Mouse (Mus musculus) right cerebral cortex, postnatal 10 days (tissue): ENCODE results near the gene Klhl29.

ENCODE experiments used
- DNase-seq, 2 experiments: peaks; one replicate each; pipeline ENCODE4 v3.0.0; 2021; ENCODE audit warnings: low spot score in 2 of 2

Gene Klhl29

DNA sequence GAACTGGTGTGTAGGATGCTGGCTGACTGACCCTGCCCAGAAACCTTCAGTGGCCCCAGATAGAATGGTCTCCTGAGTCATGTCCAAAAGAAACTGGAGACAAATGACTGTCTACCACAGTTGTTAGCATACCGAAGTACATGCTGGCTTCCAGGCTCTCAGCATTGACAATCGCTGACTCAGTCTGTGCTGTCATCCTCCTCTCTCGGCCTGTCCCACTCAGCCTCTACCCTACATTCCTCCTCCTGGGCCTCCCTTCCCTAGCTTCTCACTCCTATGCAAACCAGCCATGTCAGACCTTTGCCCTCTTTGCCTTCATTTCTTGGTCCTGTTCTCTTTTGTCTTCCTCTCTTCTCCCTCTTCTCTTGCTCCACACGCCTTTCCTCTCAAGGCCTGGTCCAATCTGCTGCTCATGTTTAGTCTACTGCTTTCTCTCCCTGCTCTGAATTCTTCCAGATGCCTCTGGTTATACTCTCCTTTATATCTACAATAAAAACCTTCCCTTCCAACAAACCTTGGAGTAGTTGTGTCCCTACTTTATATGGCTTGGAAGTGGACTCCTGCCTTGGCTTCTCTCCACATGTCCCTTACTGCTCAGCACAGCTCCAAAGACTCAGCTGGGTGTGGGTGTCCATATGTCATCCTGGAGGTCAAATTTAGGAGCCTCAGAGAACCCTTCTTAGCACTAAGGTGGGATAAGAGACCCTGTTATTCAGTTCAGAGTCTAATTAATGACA is 121.1 kb downstream of the Klhl29 start:
- no peak for DNase-seq

DNA sequence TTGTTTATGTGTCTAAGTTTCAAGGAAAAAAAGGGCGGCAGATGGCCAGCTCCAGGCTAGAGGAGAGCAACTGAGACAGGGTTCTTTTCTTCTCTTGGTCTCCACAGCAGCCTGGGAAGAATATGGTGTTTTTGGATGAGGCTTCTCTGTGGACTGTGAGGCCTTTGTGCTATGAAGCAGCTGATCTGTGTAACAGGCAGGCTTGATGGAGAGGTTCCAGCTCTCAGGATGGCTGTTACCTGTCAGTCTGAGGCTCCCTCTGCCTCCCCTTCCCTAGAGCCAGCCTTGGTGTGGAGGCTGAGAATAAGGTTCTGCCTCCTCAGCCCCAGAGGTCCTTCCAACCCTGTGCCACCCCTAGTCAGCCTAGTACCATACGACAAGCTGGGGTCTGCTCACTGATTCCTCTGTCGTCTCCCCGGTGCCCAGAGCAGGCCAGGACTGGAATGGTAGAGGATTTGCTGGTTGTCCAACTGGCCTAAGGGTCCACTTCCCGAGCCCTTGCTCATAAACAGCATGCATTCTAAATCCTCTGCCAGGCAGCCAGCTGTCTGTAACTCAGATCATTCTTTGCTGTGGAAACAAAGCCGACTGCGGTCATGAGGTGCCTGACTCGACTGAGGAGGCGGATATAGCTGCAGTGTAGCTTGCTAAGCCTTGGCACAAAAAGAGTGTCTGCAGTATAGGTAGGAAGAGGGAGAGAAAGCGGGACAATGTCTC is 122.0 kb downstream of the Klhl29 start:
- DNase-seq = peak in 1 of 2 experiments; percentile 39

DNA sequence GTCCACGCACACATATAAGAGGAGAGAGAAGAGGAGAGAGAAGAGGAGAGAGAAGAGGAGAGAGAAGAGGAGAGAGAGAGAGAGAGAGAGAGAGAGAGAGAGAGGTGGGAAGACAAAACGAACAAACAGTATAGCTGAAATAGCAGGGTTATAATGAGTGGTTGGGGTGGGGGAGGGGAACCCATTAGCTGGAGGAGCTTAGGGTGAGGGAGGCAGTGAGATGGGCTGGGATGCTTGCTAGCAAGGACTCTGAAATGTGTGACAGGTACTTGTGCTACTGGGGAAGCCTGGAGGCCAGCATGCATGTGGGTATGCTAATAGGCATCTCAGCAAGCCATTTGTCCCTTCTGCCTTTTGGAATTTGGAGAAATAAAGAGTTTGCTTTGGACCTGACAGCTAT is 122.9 kb downstream of the Klhl29 start:
- DNase-seq = no peak

DNA sequence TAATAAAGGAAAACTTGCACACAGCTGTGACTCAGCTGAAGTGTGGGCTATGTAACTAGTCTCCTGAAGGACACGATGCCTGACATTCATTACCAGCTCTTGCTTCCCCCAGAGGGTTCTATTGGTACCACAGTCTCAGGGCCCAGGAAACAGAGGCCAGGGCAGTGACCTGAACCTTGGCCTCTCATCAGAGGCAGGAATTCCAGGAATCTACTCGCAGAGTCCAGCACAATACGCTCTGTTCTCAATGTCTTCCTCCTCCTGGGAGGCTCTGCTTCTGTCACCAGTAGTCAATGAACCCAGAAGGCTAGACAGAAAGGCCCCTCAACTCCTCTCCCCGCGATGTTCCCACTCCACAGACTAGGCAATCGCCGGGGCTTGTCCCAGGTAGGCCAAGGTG is 125.4 kb downstream of the Klhl29 start:
- no peak for DNase-seq

DNA sequence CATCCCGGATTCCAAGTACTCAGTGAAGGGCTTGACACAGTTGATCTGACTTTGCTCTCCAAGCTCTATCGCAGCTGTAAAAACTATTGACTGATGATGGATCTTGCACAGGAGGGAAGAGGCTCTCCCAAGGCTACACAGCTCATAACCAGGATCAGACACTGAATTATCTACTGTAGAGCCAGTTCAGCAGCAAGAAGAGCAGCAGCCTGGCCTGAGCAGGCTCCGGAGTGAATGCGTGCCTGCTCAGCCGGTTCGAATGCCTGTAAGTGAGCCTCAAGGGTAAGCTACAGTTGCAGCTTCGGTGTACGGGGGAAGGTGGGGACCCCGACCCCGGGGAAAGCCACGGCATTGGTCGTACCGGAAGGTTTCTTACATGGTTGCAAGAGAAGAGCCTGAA is 126.4 kb downstream of the Klhl29 start:
- no peak for DNase-seq

DNA sequence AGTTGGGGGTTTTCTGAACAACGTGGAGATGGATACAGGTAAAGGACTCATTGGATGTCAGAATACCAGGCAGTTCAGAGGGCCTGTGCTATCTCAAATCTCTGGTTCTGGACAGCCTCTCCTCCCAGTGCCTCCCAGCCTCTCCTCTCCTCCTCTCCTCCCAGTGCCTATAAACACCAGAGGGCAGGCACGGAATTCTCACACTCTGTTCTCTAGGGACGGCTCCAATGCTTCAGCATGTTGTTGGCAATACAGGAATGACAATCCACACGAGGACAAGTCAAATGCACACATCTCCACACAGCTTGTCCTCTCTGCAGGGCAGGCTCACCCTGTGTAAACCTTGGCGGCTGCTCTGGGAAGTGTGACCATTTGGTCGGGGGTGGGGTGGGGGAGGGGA is 128.0 kb downstream of the Klhl29 start:
- DNase-seq = no peak

DNA sequence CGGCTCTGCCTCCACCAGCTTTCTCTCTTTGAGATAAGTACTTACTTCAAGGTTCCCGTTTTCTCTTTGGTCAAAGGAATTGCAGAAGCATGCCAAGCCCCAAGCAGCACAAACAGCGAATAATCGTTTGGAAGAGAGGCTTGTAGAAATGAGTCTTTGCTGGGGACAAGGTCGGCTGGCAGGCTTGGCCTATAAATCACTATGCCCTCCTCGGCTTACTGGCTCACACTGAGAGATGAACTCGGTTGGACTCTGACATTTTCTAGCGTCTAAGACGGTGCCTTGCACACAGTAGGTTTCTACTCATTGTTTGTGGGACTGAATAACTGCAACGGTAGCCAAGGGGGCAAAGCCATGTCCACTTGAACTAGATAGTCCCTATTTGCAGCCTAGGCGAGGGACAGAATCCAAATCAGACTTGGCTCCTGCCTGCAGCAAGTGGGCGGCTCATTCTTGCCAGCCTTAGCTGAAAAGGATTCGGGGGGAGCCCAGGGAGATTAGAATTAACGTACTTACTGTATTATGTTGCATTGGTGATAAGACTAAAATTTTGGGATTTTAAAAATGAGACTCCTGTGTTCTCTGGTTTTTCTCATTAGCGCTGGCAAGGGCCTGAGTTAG is 128.7 kb downstream of the Klhl29 start:
- DNase-seq = peak in 1 of 2 experiments; percentile 70

DNA sequence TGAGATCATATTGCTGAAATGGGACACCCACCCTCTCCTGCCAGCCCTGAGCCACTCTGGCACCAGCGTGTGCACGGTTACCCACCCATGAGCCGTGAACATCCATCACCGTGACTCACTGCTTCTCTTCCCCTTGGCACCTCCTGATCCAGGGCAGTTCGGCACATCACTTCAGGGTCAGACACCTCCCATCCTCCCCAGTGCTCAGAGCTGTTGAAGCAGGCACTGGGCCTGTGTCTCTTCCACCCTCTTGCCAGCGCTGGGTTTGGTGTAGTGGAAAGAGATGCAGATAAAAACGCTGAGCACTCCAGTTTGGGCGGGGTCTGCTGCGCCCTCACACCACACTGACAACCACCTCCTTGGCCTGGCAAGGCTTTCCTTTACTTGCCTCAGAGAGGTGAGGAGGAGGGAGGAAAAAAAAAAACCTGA is 129.3 kb downstream of the Klhl29 start:
- no peak for DNase-seq

DNA sequence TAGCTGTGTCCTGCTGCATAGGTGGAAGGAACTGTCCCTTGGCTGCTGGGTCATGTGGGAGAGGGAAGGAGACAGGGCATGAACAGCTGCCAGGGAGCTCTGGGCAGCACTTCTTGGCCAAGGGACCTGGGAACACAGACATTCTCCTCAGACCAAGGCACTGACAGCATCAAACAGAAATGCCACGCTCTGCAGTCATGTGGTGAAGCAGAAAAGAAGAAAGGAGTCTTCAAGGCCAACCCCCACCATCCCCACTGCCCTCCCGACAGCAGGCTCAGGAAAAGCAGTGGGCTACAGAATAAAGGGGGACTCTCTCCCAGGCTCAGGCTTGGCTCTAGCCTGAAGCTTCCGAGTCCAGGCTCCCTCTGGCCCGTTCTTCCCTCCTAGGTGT is 130.3 kb downstream of the Klhl29 start:
- peak; percentile 67 to 68 for DNase-seq

DNA sequence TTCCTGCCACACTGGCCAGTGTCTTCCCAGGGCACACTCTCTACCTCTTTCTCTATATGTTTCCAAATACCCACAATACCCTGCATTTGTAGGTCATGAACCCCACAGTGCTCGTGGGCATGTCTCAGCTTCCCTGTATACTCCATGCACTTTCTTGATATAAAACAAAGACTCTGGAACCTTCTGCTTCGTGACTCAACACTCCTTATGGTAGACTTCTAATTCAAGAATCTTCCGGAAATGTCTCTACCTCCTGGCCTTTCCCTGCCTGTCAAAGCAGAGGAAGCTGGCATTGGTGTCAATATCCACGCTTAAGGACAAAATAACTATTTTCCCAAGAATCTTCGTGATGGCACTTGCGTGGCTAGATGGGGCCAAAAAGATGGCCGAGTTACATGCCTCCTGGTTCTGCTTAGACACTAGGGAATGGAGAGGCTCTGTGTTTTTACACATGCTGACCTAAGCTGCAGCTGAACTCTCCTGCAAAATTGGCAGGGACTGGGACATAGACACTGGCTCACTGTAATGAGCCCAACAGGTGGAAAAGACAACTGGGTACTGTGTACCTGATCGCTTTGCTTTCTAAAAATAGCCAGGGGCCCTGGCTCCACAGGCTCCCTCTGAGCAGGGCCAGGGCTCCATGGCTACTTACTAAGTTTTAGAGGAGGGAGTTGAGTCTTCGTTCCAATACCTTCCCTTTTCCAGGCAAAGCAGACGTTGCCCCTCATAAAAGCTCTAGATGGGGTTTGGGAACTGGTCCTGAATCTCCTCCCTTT is 130.9 kb downstream of the Klhl29 start:
- DNase-seq = no peak

DNA sequence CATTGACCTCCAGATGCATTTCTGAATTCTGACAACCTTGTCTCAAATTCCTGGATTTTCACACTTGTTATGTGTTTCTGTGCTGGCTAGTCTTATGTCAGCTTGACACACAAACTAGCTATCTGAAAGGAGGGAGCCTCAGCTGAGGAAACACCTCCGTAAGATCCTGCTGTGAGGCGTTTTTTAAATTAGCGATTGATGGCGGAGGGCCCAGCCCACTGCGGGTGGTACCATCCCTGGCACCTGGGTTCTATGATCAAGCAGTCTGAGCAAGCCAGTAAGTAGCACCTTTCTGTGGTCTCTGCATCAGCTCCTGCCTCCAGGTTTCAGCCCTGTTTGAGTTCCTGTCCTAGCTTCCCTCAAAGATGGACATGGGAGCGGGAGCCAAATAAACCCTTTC is 131.6 kb downstream of the Klhl29 start:
- DNase-seq = no peak

DNA sequence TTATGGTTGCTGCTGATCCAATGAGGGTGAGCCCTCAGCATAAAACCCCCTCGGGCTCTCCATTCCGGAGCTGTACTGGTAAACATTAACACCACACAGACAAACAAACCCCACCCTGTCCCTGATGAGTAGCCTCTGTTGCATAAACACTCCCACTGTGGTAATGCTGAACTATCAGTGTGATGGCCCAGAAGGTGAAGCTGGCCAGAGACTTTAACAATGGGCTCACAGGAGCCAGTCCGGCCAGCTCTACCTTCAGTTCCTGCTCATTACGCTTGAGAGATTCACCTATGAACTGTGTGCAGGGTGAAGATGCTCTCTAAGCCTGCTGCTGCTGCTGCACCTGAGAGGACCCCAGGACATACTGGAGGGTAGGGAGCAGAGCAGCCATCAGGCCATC is 132.0 kb downstream of the Klhl29 start:
- DNase-seq = no peak

DNA sequence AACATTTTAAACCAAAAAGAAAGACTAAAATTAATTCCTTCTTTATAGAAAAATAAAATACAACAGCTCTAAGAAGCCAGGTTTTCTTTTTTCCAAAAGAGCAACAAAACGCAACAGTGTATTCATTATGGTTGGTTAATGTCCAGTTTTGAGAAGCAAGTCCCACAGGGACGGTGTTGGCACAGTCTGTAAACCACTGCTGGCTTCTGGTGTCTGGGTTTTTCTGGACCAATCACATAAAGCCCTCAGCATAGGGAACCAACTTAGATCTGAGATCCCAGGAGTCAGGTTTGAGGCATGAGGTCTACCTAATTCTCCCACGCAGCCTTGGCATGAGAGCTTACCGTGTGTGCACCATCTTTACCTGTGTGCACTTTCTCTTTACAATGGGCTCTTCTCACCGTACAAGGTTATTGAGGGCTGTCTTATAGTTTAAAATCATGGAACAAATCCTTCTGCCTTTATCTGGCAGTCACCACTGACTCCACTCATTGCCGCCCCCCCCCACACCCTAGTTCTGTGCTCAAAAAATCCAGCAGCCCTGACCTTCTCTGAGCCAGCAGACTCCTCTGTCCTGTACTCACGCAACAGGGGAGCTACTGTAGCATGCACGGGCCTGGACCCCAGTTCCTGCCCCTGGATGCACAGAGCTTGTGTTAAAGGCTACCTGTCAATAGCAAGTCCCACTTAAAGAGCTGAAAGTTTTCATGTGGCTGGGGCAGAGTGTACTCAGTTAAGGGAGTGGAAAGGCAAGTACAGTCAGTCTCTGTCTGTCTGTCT is 132.7 kb downstream of the Klhl29 start:
- no peak for DNase-seq

DNA sequence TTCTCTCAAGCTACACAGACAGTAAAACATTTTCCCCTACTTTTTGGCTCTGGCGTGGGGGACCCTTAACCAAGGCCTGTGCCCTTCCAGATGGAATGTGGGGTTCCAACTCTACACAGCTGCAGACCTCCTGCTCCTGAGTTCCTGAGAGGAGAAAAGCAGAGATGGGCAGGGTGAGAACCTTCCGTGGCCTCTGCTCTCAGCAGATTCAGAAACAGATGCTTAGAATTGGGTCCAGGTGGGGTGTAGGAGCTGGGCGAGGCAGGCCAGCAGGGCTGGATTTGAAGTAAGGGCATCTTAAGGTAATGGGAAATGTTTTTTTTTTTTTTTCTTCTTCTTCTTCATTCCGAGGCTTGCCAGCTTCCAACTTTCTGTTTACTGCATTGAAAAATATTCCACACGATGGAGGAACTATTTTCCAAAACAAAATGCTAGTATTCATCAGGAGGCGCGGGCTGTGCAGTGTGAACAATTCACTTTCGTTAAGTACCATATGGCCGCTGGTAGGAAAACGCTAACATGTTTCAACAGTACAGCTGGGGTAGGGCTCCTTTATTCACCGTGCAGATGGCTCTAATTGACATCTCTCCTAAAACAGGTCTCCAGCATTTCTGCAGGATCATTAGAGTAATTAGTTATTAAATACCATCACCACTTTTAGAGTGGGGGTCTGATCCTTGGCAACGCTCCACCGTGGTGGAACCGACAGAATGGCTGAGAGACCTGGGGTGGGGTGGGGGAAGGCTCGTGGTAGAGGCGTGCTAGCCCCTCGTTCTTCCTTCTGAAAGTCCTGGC is 135.8 kb downstream of the Klhl29 start:
- peak in 1 of 2 experiments; percentile 63 for DNase-seq

DNA sequence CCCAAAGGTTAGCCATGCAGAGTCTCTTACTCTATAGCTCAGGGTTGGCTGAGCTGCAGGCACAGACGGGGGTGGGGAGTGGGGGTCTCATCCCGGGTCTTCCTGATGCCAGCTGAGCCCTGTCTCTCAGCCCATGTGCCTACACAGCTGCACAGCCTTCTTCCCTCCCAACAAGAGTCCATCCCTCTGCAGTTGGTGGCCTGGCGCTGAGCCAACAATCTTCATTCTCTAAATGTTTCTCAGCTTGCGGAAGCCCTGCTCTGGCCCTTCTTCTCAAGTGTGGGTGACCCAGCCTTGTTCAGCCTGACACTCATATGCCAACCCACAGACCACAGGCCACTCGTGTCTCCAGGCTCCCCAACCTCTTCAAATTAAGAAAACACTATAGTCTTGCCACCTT is 138.4 kb downstream of the Klhl29 start:
- DNase-seq = peak; percentile 70 to 72

DNA sequence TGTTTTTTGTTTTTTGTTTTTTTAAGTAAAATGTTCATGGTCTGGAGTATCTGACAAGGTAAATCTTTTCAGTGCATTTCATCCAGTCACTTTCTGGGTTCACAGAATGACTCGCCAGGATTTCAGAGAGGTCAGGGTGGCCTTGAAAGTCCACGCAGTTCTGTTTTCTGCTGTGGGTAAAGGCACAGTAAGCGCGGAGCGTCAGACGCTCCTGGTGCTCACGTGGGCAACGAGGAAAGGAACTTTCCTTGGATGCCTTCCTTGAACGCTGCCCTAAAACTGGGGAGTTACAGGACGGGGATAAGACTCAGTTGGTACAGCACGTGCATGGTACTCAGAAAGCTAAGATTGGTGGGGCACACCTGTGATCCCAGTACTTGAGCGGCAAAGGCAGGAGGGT is 139.9 kb downstream of the Klhl29 start:
- no peak for DNase-seq

DNA sequence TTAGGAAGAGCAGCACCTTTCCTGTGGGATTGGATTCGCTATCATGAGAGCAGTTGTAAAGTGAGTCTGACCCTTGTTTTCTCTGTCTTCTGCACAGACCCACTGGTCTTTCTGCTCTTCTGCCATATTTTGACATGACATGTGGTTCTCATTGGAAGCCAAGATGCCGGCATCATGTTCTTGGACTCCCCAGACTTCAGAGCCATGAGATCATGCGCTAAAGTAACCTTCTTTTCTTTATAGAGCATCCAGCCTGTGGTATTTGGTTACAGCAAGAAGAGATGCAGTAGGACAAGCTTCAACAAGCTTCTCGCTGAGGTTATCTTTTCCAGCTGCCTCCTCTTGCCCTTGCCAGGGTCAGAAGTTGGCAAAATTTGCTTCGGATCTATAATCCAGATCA is 145.0 kb downstream of the Klhl29 start:
- DNase-seq = no peak

DNA sequence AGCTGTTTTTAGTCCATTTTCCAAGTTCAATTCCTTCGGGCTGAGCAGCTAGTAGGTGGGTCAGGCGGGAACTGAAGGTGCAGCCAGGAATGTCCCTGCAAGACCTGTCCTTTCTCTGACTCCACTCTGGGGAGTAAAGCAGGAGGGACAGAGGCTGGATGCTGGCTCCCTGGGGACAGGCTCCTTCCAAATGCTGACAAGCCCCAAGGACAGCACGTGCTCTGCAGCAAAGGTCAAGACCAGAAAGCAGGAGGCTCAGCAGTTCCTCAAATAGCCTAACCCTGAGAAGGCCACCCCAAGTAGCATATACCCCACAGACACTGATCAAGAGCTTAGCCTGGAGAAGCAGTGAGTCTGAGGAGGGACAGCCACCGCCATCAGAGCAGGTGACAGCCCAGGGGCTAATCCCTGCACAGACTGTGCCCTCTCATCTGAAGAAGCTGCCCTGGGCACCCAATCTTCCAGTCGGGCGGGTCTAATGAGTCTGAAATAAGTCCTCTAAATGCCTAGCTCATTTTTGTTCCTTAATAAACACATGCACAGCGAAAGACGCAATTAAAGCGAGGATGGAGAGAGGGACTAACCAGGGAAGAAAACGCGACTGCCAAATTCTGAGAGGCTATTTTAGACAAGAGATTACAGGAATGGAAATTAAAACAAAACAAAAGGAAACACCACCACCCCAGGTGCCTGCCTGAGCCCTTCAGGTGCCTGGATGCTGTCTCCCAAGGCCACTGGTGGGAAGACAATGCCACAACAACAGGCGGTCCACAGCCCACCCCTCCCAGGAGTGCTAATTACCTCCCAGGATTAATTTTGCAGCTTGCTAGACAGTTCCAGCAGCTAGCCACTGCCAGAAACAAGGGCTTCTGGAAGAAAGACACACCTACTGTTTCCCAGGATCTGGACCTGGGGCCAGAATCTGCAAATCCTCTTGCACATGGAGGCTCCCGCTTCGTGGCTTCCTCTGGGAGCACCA is 148.5 kb downstream of the Klhl29 start:
- DNase-seq = no peak

DNA sequence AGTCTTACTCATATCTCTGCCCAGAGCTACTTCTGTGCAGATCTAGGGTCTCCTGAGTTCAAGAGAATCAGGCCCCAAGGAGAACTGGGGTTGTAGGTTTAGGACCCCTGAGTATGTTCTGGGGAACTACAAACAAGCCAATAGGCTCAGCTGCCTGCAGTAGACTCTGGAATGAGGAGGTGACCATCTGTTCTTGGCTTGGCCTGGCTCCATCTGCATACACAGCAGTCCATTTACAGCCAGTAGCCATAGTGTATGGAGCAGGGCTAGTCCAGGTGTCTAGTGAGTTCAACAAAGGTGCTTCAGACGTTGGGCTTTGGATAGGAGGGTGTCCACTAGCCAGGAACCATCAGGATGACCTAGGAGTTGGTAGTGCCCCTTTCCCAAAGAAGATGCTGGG is 151.9 kb downstream of the Klhl29 start:
- no peak for DNase-seq
